Mouse (Mus musculus) heart, postnatal 36 days (tissue): ENCODE data around the gene Catsperz. TPM values are rescaled to one million over a fixed set of nuclear protein-coding genes. Genes with fewer than 3 reads are reported as not detected.
"Not testable (repeated sequence)": the region's sequence is repeated elsewhere in the genome, so short reads cannot be mapped to it uniquely, and the experiment has no call there.

Source experiments
- DNase-seq, 2 experiments: peaks; one replicate each; pipeline ENCODE4 v3.0.0; 2021 to 2022
- intact Hi-C: fragments of 180-260 bp; cut with DNase I; formaldehyde crosslinking; loops from one replicate; pipeline ENCODE4 v1.15.1; 2025
- total RNA-seq, 2 experiments: library from RNA; stranded (reverse); gene quantifications; 2 replicates each; pipeline ENCODE4 v1.2.3; 2021

Gene Catsperz
- total RNA-seq, 2 experiments from 2014 or later, result not detected

- no peak for DNase-seq
- intact Hi-C loops, result no loop called here
These were observed 13.8 kb downstream of the Catsperz start for GRCm38 (mm10) chr19:6911101-6912074.

DNA sequence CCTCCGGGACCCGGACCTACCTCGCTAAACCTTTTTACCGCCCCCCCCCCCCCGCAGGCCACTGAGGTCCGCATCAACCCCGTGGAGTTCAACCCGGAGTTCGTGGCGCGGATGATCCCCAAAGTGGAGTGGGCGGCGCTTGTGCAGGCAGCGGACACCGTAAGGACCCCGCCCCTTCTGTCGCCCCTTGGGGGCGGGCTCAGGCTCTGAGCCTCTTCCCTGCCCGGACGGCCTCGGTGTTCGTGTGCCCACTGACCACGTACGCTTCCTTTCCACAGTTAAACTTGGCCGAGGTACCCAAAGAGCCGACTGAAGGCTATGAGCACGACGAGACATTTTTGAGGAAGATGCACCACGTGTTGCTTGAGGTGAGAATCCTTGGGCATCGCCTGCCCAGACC, 14.9 kb downstream of the Catsperz start:
- DNase-seq, result peak in 1 of 2 experiments; percentile 45
- intact Hi-C loops, result not testable (repeated sequence)

- intact Hi-C loops, result loop anchor here (2.0 kb wide), 2 partner anchors 39 to 69 kb away; partner anchors contain the start of gene Rps6ka4
These were observed 15.5 kb downstream of the Catsperz start, which contains the start of the genes Trmt112 and Prdx5 for GRCm38 (mm10) chr19:6909507-6910289. Trmt112 (plus strand) TSS chr19:6909698. Prdx5 (minus strand) TSS chr19:6910106.

GRCm38 (mm10) chr19:6909021-6909420, 16.2 kb downstream of the Catsperz start:
- intact Hi-C loops, result loop anchor here (2.0 kb wide), 2 partner anchors 38 to 68 kb away; partner anchors contain the start of gene Rps6ka4

More at GRCm38 (mm10) chr19:6909507-6910289, 15.5 kb downstream of the Catsperz start, which contains the start of the genes Trmt112 and Prdx5:
- peak; percentile 84 to 85 for DNase-seq

GRCm38 (mm10) chr19:6907811-6908540, 17.2 kb downstream of the Catsperz start:
- intact Hi-C loops, result loop anchor here (2.0 kb wide), 2 partner anchors 37 to 67 kb away; partner anchors contain the start of gene Rps6ka4
- DNase-seq, result no peak

More at GRCm38 (mm10) chr19:6909021-6909420, 16.2 kb downstream of the Catsperz start:
- DNase-seq, result no peak

GRCm38 (mm10) chr19:6907094-6907493, 18.1 kb downstream of the Catsperz start:
- DNase-seq, result no peak
- intact Hi-C loops, result no loop called here

DNA sequence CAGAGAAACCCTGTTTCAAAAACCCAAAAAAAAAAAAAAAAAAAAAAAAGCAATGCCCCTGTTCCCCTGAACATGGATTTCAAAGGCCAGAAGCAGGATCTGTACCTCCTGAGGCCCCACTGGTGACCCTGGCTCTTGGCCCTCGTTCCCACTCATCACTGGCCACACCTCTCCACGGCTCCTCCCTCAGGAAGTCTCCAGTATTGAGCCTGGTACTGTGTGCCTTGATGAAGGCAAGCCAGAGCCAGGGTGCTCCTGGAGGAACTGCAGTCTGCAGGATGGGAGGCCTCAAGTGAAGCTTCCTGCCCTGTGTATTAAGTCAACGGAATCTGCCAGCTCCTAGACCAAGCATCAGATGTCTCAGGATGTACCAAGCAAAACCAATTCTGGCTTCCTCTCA, 19.0 kb downstream of the Catsperz start:
- DNase-seq, result no peak
- intact Hi-C loops, result no loop called here

DNA sequence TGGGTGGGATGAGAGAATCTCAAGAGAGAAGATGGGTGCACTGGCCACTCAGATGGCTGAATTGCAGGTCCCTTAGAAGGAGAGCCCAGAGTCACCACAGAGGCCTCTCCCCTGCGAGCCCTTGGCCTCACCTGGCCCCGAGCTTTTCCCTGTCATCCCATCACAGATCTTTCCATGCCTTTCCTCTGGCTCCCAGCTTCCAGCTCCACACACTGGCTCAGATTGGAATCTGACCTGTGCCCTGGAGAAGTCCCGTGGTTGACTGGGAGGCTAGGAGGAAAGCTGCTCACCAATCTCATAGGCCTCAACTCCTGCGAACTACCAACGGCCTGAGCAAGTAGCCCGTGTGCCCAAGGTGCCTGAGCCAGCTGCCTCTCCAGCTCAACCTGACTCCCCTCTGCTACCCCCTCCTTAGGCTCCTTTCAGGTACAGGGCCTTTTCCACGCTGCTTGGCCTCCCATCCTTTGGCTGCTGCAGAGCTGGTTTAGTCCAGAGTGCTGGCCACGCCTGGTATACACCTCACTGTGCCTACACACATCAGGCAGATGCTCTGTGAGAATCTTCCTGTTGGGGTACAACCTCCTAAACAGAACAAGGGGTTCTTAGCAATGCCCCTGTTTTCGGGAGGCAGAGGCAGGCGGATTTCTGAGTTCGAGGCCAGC, 19.6 kb downstream of the Catsperz start:
- intact Hi-C loops, result no loop called here
- no peak for DNase-seq

- intact Hi-C loops, result no loop called here
These were observed 20.3 kb downstream of the Catsperz start for GRCm38 (mm10) chr19:6904846-6905245.

GRCm38 (mm10) chr19:6903031-6903430, 22.1 kb downstream of the Catsperz start:
- intact Hi-C loops, result no loop called here
- DNase-seq, result no peak

More at GRCm38 (mm10) chr19:6904846-6905245, 20.3 kb downstream of the Catsperz start:
- DNase-seq, result no peak

- intact Hi-C loops, result no loop called here
- DNase-seq, result no peak
These were observed 25.5 kb downstream of the Catsperz start for GRCm38 (mm10) chr19:6899641-6900040.

DNA sequence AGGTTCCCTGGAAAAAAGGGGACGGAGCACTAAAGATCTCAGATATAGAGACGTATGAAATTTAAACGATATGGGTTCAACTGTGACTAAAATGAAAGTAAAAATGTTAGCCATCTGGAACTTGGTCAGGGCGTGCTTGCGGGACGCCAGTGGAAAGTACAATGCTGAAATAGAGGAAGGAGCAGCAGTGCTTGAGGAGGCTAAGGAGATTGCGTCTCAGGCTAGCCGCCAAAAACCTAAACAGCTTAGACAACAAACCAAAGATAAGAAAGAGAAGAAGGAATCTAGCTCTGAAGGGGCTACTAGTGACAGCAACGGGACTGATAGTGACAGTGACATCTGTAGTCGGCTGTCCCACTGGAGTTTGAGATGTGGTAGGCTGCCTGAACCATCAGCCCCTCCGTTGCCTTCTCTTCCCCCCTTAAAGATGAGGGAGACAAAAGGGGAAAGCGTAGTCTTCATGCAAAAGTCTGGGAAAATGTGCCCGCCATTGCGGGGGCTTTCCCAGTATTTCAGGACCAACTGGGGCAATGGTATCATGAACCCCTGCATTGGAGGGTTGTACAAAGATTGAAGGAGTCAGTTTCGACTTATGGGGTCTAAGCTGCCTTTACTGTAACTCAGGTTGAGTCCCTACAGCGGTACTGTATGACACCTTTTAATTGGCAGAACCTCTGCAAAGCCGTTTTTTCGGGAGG, 29.4 kb downstream of the Catsperz start:
- intact Hi-C loops, DNase-seq: not testable (repeated sequence)

DNA sequence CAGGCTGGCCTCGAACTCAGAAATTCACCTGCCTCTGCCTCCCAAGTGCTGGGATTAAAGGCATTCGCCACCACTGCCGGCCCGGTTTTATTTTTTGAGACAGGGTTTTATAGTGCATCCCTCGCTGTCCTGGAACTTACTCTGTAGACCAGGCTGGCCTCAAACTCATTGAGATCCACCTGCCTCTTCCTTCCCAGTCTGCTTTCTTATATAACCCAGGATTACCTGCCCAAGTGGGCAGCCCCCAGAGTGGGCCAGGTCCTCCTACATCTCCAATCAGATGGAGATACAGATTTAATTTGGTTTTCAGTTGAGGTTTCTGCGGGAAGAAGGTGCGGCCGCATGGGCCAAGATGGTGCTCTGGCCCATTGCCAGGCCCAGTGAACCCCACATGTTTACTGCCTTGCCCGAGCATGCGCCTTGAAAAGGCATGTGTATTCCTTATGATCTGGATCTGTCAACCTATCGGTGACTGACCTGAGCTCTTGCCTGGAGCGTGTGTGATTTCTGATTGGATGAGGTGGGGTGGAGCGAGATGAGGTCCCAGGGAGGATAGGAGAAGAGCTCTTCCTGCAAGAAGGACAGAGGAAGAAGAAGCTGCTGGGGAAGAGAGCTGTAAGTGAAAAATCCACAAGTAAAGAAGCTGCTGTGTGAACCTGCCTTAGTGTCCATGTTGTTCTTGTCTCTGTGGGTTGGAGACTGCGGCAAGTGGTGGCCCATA, 31.3 kb downstream of the Catsperz start:
- intact Hi-C loops, result no loop called here
- DNase-seq, result no peak

DNA sequence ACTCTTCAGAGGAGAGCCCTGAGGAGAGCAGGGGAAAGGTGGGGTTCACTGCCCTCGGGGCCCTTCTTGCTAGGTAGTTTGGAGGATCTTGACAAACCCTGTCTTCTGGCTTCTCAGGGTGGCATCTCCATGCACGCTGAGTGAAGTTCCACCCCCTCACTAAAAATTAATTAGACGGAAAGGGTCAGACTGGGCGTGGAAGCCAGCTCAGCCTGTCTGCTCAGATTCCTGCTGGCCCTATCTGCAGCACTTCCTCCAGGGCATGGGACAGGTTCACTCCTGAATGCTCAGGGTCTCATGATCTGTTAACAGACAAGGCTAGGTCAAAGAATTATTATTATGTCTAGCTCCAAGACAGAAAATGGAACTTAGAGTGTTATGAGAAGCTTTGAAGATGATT, 32.7 kb downstream of the Catsperz start:
- no peak for DNase-seq
- intact Hi-C loops, result no loop called here

DNA sequence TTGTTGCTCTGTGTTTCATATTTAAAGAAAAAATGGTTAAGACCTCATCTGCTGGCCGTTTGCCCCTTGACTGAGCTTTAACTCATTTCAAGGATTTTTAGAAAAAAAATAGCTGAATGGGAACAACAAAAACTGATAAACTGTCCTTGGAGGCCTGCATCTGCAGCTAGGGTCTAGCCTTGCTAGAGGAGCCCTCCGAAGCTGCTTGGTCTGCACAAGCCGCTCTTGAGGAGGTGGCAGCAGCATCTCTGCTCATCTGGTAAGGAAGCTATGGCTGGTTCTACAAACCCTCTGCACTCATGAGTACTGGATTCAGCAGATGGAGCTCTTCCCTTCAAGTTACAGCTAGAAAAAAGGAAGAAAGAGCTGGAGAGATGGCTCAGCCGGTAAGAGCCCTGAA, 47.2 kb downstream of the Catsperz start:
- intact Hi-C loops, result no loop called here
- DNase-seq, result no peak

DNA sequence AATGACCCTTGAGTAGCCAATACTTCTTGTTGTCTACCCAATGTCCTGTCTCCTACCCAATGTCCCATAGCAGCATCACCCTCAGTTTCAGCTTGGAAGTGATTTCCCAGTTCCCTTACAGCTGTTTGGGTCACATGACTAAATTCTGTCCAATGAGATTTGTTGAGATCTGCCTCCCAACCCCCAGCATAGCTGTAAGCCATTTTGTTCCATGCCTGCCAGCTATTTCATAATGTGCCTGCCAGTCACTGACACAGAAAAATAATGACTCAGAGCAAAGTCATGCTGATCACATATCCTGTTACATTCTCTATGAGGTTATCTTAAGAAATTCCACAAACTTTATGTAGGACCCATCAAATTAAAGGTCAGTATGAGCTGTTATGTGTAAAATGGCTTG, 48.4 kb downstream of the Catsperz start:
- DNase-seq, result no peak
- intact Hi-C loops, result no loop called here

GRCm38 (mm10) chr19:6875834-6876233, 49.3 kb downstream of the Catsperz start:
- intact Hi-C loops, result no loop called here
- no peak for DNase-seq

GRCm38 (mm10) chr19:6874257-6874656, 50.9 kb downstream of the Catsperz start:
- intact Hi-C loops, result no loop called here
- no peak for DNase-seq
